Mouse (Mus musculus): ENCODE data around the gene Stx5a. TPM values are rescaled to one million over a fixed set of nuclear protein-coding genes. Genes with fewer than 3 reads are reported as not detected.

Stx5a gene
- polyA plus RNA-seq, 1 experiment: 32.9 TPM

- peaks cover 46% of the 10 kb centered on the region for H3K79me2 ChIP-seq (ENCODE audit: control insufficient read depth, insufficient read depth)
- TF ChIP-seq MAX (IDR thresholded peaks at IDR 0.05) (no peak), MYOG (IDR thresholded peaks at IDR 0.05; ENCODE audit: control insufficient read depth, extremely low read depth, insufficient read length) (no peak), MYOD1 (IDR thresholded peaks at IDR 0.05; ENCODE audit: control insufficient read depth, insufficient read length, low read depth) (no peak), CEBPB (IDR thresholded peaks at IDR 0.05; ENCODE audit: low read depth) (no peak), USF1 (IDR thresholded peaks at IDR 0.05; ENCODE audit: low read depth) (no peak), CTCF (IDR thresholded peaks at IDR 0.05; ENCODE audit: control insufficient read depth, insufficient read depth, insufficient read length) (no peak), FOSL1 (IDR thresholded peaks at IDR 0.05; ENCODE audit: insufficient read depth, low read length, poor library complexity, severe bottlenecking) (no peak)
- H3K36me3 ChIP-seq (ENCODE audit: control insufficient read depth, insufficient read depth): peaks cover 76% of the 10 kb centered on the region
- peak within 1 kb of the TSS; percentile 50 for H3ac ChIP-seq (ENCODE audit: control insufficient read depth, insufficient read length, low read depth)
- H3K27me3 ChIP-seq (ENCODE audit: control insufficient read depth, insufficient read depth, insufficient read length): no peaks in the 10 kb centered on the region
- peak within 1 kb of the TSS; percentile 51 for H3K4me3 ChIP-seq (ENCODE audit: insufficient read depth, poor library complexity, severe bottlenecking)
- peaks cover 13% of the 10 kb centered on the region for H3K79me3 ChIP-seq (ENCODE audit: low read depth)
Observed at GRCm38 (mm10) chr19:8770567-8771270, 29.5 kb downstream of the Stx5a start, which contains the start of gene Tmem223. Gene Tmem223, plus strand, starts transcription at chr19:8770996.

DNA sequence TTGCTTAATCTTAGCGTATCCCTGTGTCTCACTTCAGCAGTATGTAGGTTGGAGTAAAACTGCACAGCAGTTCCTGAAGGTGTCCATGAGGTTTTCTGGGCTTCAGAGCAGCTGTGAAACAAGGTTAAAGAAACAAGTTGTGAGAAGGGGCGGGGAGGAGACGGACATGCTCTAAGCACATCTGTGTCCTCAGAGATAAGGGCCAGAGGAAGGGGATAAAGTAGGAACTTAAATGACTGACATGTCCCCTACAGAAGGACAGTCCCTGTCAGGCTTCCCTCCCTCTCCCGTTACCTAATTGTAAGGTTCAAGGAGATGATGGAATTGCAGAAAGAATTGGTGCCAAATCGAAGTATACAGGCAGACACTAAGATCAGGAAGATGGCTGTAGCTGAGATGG, 31.8 kb downstream of the Stx5a start:
- peaks cover 69% of the 10 kb centered on the region for H3K36me3 ChIP-seq (ENCODE audit: control insufficient read depth, insufficient read depth)
- TF ChIP-seq CEBPB (IDR thresholded peaks at IDR 0.05; ENCODE audit: low read depth): no peak
- no peak for TF ChIP-seq USF1 (IDR thresholded peaks at IDR 0.05; ENCODE audit: low read depth)
- TF ChIP-seq MYOG (IDR thresholded peaks at IDR 0.05; ENCODE audit: control insufficient read depth, extremely low read depth, insufficient read length): no peak
- TF ChIP-seq MYOD1 (IDR thresholded peaks at IDR 0.05; ENCODE audit: control insufficient read depth, insufficient read length, low read depth): no peak
- TF ChIP-seq CTCF (IDR thresholded peaks at IDR 0.05; ENCODE audit: control insufficient read depth, insufficient read depth, insufficient read length): no peak
- TF ChIP-seq FOSL1 (IDR thresholded peaks at IDR 0.05; ENCODE audit: insufficient read depth, low read length, poor library complexity, severe bottlenecking): no peak
- no peak for TF ChIP-seq MAX (IDR thresholded peaks at IDR 0.05)
- peaks cover 50% of the 10 kb centered on the region for H3K79me2 ChIP-seq (ENCODE audit: control insufficient read depth, insufficient read depth)
- H3ac ChIP-seq (ENCODE audit: control insufficient read depth, insufficient read length, low read depth): no peak overlapping the region
- H3K79me3 ChIP-seq (ENCODE audit: low read depth): peaks cover 14% of the 10 kb centered on the region
- H3K27me3 ChIP-seq (ENCODE audit: control insufficient read depth, insufficient read depth, insufficient read length): no peaks in the 10 kb centered on the region
- H3K4me3 ChIP-seq (ENCODE audit: insufficient read depth, poor library complexity, severe bottlenecking): no peak overlapping the region

DNA sequence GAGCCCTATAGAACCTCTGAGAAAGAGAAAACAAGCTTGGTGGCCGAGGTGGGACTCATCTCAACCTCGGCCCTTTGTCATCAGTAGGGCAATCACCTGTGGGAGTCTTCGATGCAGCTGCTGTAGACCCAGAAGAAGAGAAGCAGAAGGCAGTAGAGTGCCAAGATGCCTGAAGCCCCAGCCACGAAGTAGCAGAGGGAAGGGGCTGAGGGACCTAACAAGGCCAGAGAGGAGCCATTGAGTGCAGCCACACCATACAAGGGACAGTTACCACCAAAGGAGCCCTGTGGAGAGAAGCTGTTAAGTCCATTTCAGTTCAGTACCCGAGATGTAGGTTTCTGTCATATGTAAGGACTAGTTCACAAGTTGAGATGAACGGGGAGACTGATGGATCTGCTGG, 32.2 kb downstream of the Stx5a start:
- Histone ChIP-seq H3K79me2 (ENCODE audit: control insufficient read depth, insufficient read depth) (peaks cover 50% of the 10 kb centered on the region), H3K4me3 (ENCODE audit: insufficient read depth, poor library complexity, severe bottlenecking) (no peak overlapping the region), H3K36me3 (ENCODE audit: control insufficient read depth, insufficient read depth) (peaks cover 69% of the 10 kb centered on the region), H3K27me3 (ENCODE audit: control insufficient read depth, insufficient read depth, insufficient read length) (no peaks in the 10 kb centered on the region), H3ac (ENCODE audit: control insufficient read depth, insufficient read length, low read depth) (peak overlapping the region; percentile 60), H3K79me3 (ENCODE audit: low read depth) (peaks cover 14% of the 10 kb centered on the region)
- TF ChIP-seq CEBPB (IDR thresholded peaks at IDR 0.05; ENCODE audit: low read depth) (no peak), MAX (IDR thresholded peaks at IDR 0.05) (no peak), CTCF (IDR thresholded peaks at IDR 0.05; ENCODE audit: control insufficient read depth, insufficient read depth, insufficient read length) (no peak), USF1 (IDR thresholded peaks at IDR 0.05; ENCODE audit: low read depth) (no peak), FOSL1 (IDR thresholded peaks at IDR 0.05; ENCODE audit: insufficient read depth, low read length, poor library complexity, severe bottlenecking) (no peak), MYOD1 (IDR thresholded peaks at IDR 0.05; ENCODE audit: control insufficient read depth, insufficient read length, low read depth) (no peak), MYOG (IDR thresholded peaks at IDR 0.05; ENCODE audit: control insufficient read depth, extremely low read depth, insufficient read length) (no peak)

DNA sequence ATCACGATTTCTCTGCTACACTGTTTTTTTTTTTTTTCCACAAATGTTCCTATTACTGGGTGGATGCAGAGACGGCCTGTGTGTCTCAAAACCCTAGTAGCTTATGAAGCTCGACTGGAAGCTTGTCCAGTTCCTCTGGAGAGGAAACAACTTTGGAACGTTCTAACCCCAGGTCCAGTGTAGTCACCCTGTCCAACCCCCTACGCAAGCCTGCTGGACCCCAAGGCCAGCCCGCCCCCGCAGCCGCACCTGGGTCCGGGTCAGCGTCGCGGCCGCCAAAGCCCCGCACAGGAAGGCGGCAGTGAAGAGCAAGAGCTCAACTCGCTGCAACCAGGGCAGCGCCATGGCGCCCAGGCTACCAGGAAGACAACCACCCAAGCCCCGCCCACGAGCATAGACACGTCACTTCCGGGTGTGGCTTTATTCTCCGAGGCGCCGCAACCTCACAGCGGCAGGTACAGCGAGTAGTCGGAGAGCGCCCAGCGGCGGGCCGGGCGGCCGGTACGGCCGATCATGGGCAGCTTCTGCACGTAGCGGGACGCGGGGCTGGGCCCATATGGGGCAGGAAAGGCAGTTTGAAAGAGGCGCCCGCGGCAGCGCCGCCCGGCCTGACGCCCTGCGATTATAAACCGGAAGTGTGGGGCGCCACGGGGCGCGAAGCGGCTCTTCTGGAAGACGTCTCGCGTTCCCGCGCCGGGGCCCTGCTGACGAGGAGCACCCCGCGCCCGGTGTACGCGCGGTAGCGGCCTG, 33.0 kb downstream of the Stx5a start, which contains the start of gene Tmem179b:
Gene Tmem179b, minus strand, starts transcription at position 382 of the 750 bp plus-strand sequence.
- Histone ChIP-seq H3ac (ENCODE audit: control insufficient read depth, insufficient read length, low read depth) (peak within 1 kb of the TSS; percentile 92), H3K27me3 (ENCODE audit: control insufficient read depth, insufficient read depth, insufficient read length) (no peaks in the 10 kb centered on the region), H3K36me3 (ENCODE audit: control insufficient read depth, insufficient read depth) (peaks cover 65% of the 10 kb centered on the region), H3K4me3 (ENCODE audit: insufficient read depth, poor library complexity, severe bottlenecking) (peak within 1 kb of the TSS; percentile 68), H3K79me3 (ENCODE audit: low read depth) (peaks cover 14% of the 10 kb centered on the region), H3K79me2 (ENCODE audit: control insufficient read depth, insufficient read depth) (peaks cover 50% of the 10 kb centered on the region)
- TF ChIP-seq FOSL1 (IDR thresholded peaks at IDR 0.05; ENCODE audit: insufficient read depth, low read length, poor library complexity, severe bottlenecking) (no peak), MYOD1 (IDR thresholded peaks at IDR 0.05; ENCODE audit: control insufficient read depth, insufficient read length, low read depth) (no peak), MYOG (IDR thresholded peaks at IDR 0.05; ENCODE audit: control insufficient read depth, extremely low read depth, insufficient read length) (no peak), CEBPB (IDR thresholded peaks at IDR 0.05; ENCODE audit: low read depth) (no peak), USF1 (IDR thresholded peaks at IDR 0.05; ENCODE audit: low read depth) (no peak), MAX (IDR thresholded peaks at IDR 0.05) (peak; percentile 15), CTCF (IDR thresholded peaks at IDR 0.05; ENCODE audit: control insufficient read depth, insufficient read depth, insufficient read length) (no peak)

DNA sequence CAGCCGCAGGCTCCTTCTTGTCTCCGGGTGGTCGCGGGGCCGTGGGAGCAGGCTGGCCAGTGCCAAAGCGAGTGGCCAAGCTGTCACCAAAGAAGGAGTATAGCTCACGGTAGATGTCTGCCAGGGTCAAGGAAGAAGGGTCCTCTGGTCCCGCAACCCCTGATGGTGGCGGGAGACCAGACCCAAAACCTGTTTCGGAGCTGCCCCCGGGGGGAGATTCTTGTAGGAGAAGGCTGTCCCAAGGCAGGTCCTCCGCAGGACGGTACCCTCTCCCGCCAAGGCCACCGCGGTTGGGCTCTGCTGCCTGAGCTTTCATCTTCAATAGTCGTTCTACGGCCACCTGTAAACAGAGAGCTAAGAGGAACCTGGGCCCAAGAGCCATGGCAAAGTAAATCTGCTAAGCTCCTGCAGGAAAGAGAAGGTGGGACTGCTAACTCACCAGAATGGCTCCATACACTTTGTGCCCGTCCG, 33.8 kb downstream of the Stx5a start:
- H3K4me3 ChIP-seq (ENCODE audit: insufficient read depth, poor library complexity, severe bottlenecking): peak overlapping the region; percentile 68
- peaks cover 64% of the 10 kb centered on the region for H3K36me3 ChIP-seq (ENCODE audit: control insufficient read depth, insufficient read depth)
- TF ChIP-seq MYOD1 (IDR thresholded peaks at IDR 0.05; ENCODE audit: control insufficient read depth, insufficient read length, low read depth) (no peak), MAX (IDR thresholded peaks at IDR 0.05) (no peak), USF1 (IDR thresholded peaks at IDR 0.05; ENCODE audit: low read depth) (no peak), CEBPB (IDR thresholded peaks at IDR 0.05; ENCODE audit: low read depth) (no peak)
- H3K27me3 ChIP-seq (ENCODE audit: control insufficient read depth, insufficient read depth, insufficient read length): no peaks in the 10 kb centered on the region
- H3K79me2 ChIP-seq (ENCODE audit: control insufficient read depth, insufficient read depth): peaks cover 50% of the 10 kb centered on the region
- H3ac ChIP-seq (ENCODE audit: control insufficient read depth, insufficient read length, low read depth): peak overlapping the region; percentile 92
- H3K79me3 ChIP-seq (ENCODE audit: low read depth): peaks cover 14% of the 10 kb centered on the region
